Mouse (Mus musculus) G1E (cell line): ENCODE measurements around the gene Gm9639. TPM values are rescaled to one million over a fixed set of nuclear protein-coding genes. Genes with fewer than 3 reads are reported as not detected.
"Not testable (repeated sequence)": the region's sequence is repeated elsewhere in the genome, so short reads cannot be mapped to it uniquely, and the experiment has no call there.

Source experiments
- ATAC-seq: 2 replicates; pipeline ENCODE4 v1.8.0; 2016; ENCODE audit warnings: mild to moderate bottlenecking; ENCODE audit not compliant: insufficient number of reproducible peaks, poor library complexity, low FRiP score, severe bottlenecking; ENCODE audit errors: extremely low read depth
- DNase-seq: peaks from one replicate; pipeline ENCODE4 v3.0.0; 2012; ENCODE audit warnings: low spot score
- H3K27me3 ChIP-seq: 2 replicates; pipeline ENCODE4 v1.6.1; 2012; ENCODE audit warnings: mild to moderate bottlenecking, low read length, inconsistent platforms; ENCODE audit not compliant: insufficient read depth
- H3K36me3 ChIP-seq: replicated peaks from 2 replicates; pipeline ENCODE3; 2012; ENCODE audit warnings: mild to moderate bottlenecking, inconsistent platforms
- H3K4me1 ChIP-seq: 2 replicates; pipeline ENCODE4 v1.6.1; 2012; ENCODE audit warnings: low read depth, low read length, inconsistent platforms, mixed read lengths; ENCODE audit not compliant: insufficient read depth
- H3K4me3 ChIP-seq: 2 replicates; pipeline ENCODE4 v1.5.1; 2012; ENCODE audit warnings: low read depth, mild to moderate bottlenecking, inconsistent platforms, low read length, moderate library complexity, mixed read lengths
- H3K9me3 ChIP-seq: replicated peaks from 2 replicates; pipeline ENCODE4 v1.6.1; 2012; ENCODE audit warnings: inconsistent platforms
- CTCF ChIP-seq: IDR thresholded peaks from 2 replicates; pipeline ENCODE4 v1.5.1; 2012; ENCODE audit warnings: low read depth, low read length, inconsistent platforms, mixed read lengths
- GATA1 ChIP-seq: IDR thresholded peaks from 2 replicates; pipeline ENCODE4 v1.6.1; 2012; ENCODE audit warnings: borderline replicate concordance, low read length, inconsistent platforms, mixed read lengths
- GATA2 ChIP-seq: IDR thresholded peaks from 2 replicates; pipeline ENCODE4 v1.6.1; 2012; ENCODE audit warnings: low read depth, low read length, inconsistent platforms, borderline replicate concordance
- POLR2AphosphoS5 ChIP-seq: IDR thresholded peaks from 2 replicates; pipeline ENCODE4 v1.6.1; 2012; ENCODE audit warnings: low read depth, low read length, inconsistent platforms; ENCODE audit not compliant: insufficient replicate concordance
- TAL1 ChIP-seq: conservative IDR thresholded peaks from 2 replicates; pipeline ENCODE4 v1.6.1; 2012; ENCODE audit warnings: low read depth, low read length, inconsistent platforms, mixed read lengths
- polyA plus RNA-seq: library from polyadenylated mRNA; stranded (reverse); fragments of >175 nt; gene quantifications from 2 replicates; pipeline ENCODE4 v1.2.3, GENCODE M21; 2012
- total RNA-seq, 2 experiments: library from RNA; stranded (forward) in 1 of 2; stranded (reverse) in 1 of 2; fragments of 200-1000 nt in 1 of 2; fragments of >200 nt in 1 of 2; fragmentation: Nextera tagmentation in 1 of 2; gene quantifications; 2 replicates each; pipeline ENCODE4 v1.2.3; 2014 to 2017

Gene Gm9639
- total and polyA plus RNA-seq, 3 experiments = not detected

DNA sequence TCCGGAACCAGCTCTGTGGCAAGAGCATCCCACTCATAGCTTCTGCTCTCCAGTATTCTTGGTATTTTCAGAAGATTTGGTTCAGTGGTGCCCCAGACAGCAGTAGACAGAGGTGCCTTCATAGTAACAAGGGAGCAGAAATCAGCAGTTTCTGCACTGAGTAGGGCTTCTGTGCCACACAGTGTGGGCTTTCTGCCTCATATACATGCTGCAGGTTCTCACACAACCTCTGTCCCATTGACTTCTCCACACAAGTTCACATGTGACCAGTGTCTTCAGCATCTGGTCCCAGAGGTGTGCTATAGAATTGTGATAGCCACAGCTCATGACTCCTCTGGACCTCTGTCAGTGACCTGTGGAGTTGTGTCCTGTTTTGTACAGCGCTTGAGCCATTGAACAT is 6.3 kb downstream of the Gm9639 start:
- TF ChIP-seq POLR2AphosphoS5 (no peak), CTCF (no peak)
- Histone ChIP-seq H3K4me3 (no peak overlapping the region), H3K4me1 (no peaks in the 10 kb centered on the region), H3K36me3 (no peaks in the 10 kb centered on the region), H3K27me3 (no peaks in the 10 kb centered on the region), H3K9me3 (no peaks in the 10 kb centered on the region)
- DNase-seq = no peak
- no peak for ATAC-seq

DNA sequence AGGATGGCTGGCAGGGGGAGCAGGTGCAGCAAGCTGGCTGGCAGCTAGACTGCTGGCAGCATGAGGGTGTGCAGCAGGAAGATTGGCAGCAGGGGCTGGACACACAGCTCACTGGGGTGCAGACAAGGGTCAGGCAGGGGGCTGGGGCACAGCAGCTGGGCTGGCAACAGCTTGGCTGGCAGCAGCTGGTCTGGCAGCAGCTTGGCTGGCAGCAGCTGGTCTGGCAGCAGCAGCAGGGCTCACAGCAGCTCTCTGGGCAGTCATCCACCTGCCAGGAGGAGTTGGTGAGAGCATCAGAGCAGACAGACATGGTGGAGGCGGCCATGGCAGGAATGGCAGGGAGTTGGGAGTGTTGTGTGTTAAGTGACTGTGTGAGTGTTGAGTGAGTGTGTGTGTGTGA is 7.0 kb downstream of the Gm9639 start, which contains the start of gene Gm7137:
Gene Gm7137, minus strand, starts transcription at position 325 of the 400 bp plus-strand sequence.
- H3K4me3 ChIP-seq, H3K27me3 ChIP-seq, DNase-seq, H3K36me3 ChIP-seq, ATAC-seq, H3K9me3 ChIP-seq, H3K4me1 ChIP-seq: not testable (repeated sequence)

DNA sequence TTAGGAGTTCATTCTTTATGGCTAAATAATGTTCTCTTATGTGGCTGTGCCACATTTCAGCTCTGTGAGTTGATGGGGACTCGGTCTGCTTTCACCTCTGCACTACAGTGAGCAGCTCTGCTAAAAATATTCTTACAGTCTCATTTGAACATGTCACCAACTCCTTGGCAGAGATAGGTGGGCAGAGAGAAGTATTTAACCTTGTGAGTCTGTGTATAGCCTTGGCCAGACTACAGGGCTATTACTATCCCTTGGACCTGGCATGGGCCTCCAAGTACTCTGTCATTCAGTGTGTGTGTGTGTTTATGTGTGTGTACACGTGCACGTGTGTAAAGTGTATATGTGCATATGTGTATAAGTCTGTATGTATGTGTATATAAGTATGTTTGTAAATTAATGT is 11.5 kb downstream of the Gm9639 start:
- not testable (repeated sequence) for H3K36me3 ChIP-seq, H3K9me3 ChIP-seq, DNase-seq, H3K27me3 ChIP-seq, ATAC-seq, H3K4me3 ChIP-seq, H3K4me1 ChIP-seq

DNA sequence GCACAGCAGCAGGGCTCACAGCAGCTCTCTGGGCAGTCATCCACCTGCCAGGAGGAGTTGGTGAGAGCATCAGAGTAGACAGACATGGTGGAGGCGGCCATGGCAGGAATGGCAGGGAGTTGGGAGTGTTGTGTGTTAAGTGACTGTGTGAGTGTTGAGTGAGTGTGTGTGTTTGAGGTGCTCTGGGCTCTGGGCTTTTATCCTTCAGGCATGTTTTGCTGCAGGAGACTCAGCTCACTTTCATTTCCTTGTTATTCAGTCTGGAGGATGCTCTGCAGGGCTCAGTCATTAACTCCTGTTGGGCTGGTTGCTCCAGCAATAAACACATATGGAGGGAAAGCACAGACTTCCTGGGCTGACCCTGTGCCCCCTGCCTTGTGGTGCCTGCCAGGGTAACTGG is 12.4 kb downstream of the Gm9639 start, which contains the start of gene Gm3250:
Gene Gm3250, minus strand, starts transcription at position 101 of the 400 bp plus-strand sequence.
- not testable (repeated sequence) for H3K9me3 ChIP-seq, ATAC-seq, H3K36me3 ChIP-seq, H3K4me3 ChIP-seq, H3K4me1 ChIP-seq, DNase-seq, H3K27me3 ChIP-seq

DNA sequence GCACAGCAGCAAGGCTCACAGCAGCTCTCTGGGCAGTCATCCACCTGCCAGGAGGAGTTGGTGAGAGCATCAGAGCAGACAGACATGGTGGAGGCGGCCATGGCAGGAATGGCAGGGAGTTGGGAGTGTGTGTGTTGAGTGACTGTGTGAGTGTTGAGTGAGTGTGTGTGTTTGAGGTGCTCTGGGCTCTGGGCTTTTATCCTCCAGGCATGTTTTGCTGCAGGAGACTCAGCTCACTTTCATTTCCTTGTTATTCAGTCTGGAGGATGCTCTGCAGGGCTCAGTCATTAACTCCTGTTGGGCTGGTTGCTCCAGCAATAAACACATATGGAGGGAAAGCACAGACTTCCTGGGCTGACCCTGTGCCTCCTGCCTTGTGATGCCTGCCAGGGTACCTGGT is 18.0 kb downstream of the Gm9639 start, which contains the start of gene Gm7138:
Gene Gm7138, minus strand, starts transcription at position 101 of the 400 bp plus-strand sequence.
- H3K36me3 ChIP-seq, H3K27me3 ChIP-seq, H3K9me3 ChIP-seq, H3K4me1 ChIP-seq, DNase-seq, H3K4me3 ChIP-seq, ATAC-seq: not testable (repeated sequence)

DNA sequence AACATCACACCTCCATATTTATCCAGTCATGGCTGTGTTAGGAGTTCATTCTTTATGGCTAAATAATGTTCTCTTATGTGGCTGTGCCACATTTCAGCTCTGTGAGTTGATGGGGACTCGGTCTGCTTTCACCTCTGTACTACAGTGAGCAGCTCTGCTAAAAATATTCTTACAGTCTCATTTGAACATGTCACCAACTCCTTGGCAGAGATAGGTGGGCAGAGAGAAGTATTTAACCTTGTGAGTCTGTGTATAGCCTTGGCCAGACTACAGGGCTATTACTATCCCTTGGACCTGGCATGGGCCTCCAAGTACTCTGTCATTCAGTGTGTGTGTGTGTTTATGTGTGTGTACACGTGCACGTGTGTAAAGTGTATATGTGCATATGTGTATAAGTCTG is 22.7 kb downstream of the Gm9639 start:
- not testable (repeated sequence) for H3K9me3 ChIP-seq, ATAC-seq, H3K36me3 ChIP-seq, DNase-seq, H3K27me3 ChIP-seq, H3K4me1 ChIP-seq, H3K4me3 ChIP-seq

DNA sequence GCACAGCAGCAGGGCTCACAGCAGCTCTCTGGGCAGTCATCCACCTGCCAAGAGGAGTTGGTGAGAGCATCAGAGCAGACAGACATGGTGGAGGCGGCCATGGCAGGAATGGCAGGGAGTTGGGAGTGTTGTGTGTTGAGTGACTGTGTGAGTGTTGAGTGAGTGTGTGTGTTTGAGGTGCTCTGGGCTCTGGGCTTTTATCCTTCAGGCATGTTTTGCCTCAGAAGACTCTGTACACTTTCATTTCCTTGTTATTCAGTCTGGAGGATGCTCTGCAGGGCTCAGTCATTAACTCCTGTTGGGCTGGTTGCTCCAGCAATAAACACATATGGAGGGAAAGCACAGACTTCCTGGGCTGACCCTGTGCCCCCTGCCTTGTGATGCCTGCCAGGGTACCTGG is 23.7 kb downstream of the Gm9639 start, which contains the start of gene Gm3238:
Gene Gm3238, minus strand, starts transcription at position 101 of the 400 bp plus-strand sequence.
- H3K27me3 ChIP-seq, ATAC-seq, H3K4me1 ChIP-seq, H3K36me3 ChIP-seq, H3K9me3 ChIP-seq, DNase-seq, H3K4me3 ChIP-seq: not testable (repeated sequence)

DNA sequence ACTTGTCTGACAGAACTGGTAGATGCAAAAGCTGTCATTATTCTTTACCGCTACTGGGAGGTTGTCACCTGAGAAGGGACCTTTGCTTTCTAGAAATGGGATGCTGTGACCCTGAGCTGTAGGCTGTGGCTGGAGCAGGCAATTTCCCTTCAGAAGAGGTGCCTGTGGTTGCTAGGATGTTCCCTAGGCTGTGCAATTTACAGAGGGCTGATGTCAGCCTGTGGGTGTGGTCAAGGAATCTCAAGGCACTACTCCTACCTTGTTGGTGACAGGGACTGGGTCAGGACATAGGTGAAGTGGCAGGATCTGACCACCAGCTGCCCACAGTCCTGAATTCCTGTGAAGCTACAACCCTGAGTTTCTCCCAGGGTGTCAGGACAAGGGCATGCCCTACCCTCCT is 25.1 kb downstream of the Gm9639 start:
- H3K36me3 ChIP-seq = no peaks in the 10 kb centered on the region
- H3K9me3 ChIP-seq = no peaks in the 10 kb centered on the region
- H3K4me3 ChIP-seq = no peak overlapping the region
- TF ChIP-seq GATA2 (no peak), CTCF (no peak), POLR2AphosphoS5 (no peak), GATA1 (no peak), TAL1 (no peak)
- H3K4me1 ChIP-seq = no peaks in the 10 kb centered on the region
- DNase-seq (no peak), ATAC-seq (no peak)
- peaks cover 6% of the 10 kb centered on the region; the same call in 1 of the 2 replicates for H3K27me3 ChIP-seq

DNA sequence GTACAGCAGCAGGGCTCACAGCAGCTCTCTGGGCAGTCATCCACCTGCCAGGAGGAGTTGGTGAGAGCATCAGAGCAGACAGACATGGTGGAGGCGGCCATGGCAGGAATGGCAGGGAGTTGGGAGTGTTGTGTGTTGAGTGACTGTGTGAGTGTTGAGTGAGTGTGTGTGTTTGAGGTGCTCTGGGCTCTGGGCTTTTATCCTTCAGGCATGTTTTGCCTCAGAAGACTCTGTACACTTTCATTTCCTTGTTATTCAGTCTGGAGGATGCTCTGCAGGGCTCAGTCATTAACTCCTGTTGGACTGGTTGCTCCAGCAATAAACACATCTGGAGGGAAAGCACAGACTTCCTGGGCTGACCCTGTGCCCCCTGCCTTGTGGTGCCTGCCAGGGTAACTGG is 35.3 kb downstream of the Gm9639 start, which contains the start of gene Gm3233:
Gene Gm3233, minus strand, starts transcription at position 101 of the 400 bp plus-strand sequence.
- H3K4me3 ChIP-seq, H3K36me3 ChIP-seq, H3K9me3 ChIP-seq, DNase-seq, ATAC-seq, H3K4me1 ChIP-seq, H3K27me3 ChIP-seq: not testable (repeated sequence)
